ENCODE assay signal across 8 mouse cellular contexts in the genomic region with DNA sequence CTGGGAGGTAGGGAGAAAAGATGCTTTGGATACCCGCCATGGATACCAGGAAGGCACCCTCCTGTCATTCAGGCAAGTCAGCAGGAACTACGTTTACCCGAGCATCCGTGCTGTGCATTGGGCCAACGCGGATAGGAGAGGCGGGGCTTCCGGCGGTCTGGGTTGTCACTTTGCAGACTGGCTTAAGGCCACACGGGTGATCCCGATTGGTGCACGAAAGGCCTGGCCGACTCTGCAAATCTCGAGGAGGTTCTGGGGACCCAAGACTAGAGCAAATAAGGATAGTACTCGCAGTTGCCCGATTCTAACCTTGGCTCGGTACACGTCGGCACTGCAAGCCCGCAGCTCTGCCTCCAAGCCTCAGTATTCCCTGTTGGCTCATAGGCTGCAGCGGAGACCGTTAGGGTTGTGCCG. TPM values are rescaled to one million over a fixed set of nuclear protein-coding genes. Genes with fewer than 3 reads are reported as not detected.
DNase-seq lines count a peak whose midpoint lies in the region; ATAC-seq lines count a peak whose summit lies in the region.

A gene (plus strand): TSS at position 161 of the 414 bp plus-strand sequence.

- peaks cover 11% of the 10 kb centered on the region; the same call in 1 of the 2 replicates for H3K4me1 ChIP-seq in intestine, embryonic 15.5 days (replicated peaks)

- no peaks in the 10 kb centered on the region for H3K27me3 ChIP-seq in intestine, embryonic 15.5 days (replicated peaks)

- H3K4me2 ChIP-seq in intestine, embryonic 15.5 days (replicated peaks): peak within 1 kb of the TSS; percentile 91

- H3K27ac ChIP-seq in intestine, embryonic 15.5 days: peak within 1 kb of the TSS; percentile 76

- no peaks in the 10 kb centered on the region for H3K9me3 ChIP-seq in intestine, embryonic 15.5 days

- H3K4me3 ChIP-seq in intestine, embryonic 15.5 days (replicated peaks): peak within 1 kb of the TSS; percentile 82

- peak; percentile 95 for ATAC-seq in intestine, embryonic 15.5 days

- peak within 1 kb of the TSS; percentile 91 for H3K9ac ChIP-seq in intestine, embryonic 15.5 days

- peaks cover 17% of the 10 kb centered on the region for H3K36me3 ChIP-seq in intestine, embryonic 15.5 days

- peak; percentile 94 for DNase-seq in adrenal gland, postnatal 10 days
- peak; percentile 86 for DNase-seq in embryo, embryonic 9.5 days (ENCODE audit: extremely low spot score)
- DNase-seq in gastrocnemius, postnatal 36 days: peak; percentile 84 to 89
- DNase-seq in left cerebral cortex, postnatal 25 days (ENCODE audit: low spot score in 2 of 2): peak; percentile 92 to 97
- DNase-seq in mesoderm, embryonic 11.5 days (ENCODE audit: low read depth, low spot score): peak; percentile 87
- peak; percentile 91 to 95 for DNase-seq in right cerebral cortex, postnatal 36 days (ENCODE audit: low spot score in 2 of 2)
- peak; percentile 84 to 90 for DNase-seq in urinary bladder, postnatal 4 days (ENCODE audit: low spot score in 2 of 2)

- intact Hi-C loops in gastrocnemius, postnatal 36 days (cut with DNase I): no loop called here
- intact Hi-C loops in left cerebral cortex, postnatal 25 days (cut with DNase I): loop anchor here (2.0 to 5.0 kb wide), 2 partner anchors 13 to 43 kb away; a partner anchor contains a TSS

- WGBS in intestine, embryonic 15.5 days: 0% methylated on average over 23 of the region's 23 CpGs

RNA-seq across cellular contexts. Expression of the gene that starts here (rescaled TPM):
- total RNA-seq in adrenal gland, postnatal 10 days (2021): 10 to 100 TPM in 1 of 2 experiments, 1 to 10 TPM in 1; 7.3 to 10.6 TPM
- 1 to 10 TPM; 1.7 to 2.2 TPM for total RNA-seq in gastrocnemius, postnatal 36 days (2021)
- 8.3 and 8.6 TPM in 2 replicates for polyA plus RNA-seq in intestine, embryonic 15.5 days (2015; fragmentation: Nextera tagmentation; extraction: Ambion mirVana)
- total RNA-seq in left cerebral cortex, postnatal 25 days (2021): 10 to 100 TPM; 10.3 to 11.9 TPM

Comparison
In these comparisons a context has a peak if more than half of its experiments do, and no peak if none do; other contexts are left out.
1. Peak in every context shown above with its lines: DNase-seq, ATAC-seq, H3K4me3 ChIP-seq and H3K27ac ChIP-seq.